Comparison of ENCODE assay signal across 8 mouse cellular contexts in the genomic region with DNA sequence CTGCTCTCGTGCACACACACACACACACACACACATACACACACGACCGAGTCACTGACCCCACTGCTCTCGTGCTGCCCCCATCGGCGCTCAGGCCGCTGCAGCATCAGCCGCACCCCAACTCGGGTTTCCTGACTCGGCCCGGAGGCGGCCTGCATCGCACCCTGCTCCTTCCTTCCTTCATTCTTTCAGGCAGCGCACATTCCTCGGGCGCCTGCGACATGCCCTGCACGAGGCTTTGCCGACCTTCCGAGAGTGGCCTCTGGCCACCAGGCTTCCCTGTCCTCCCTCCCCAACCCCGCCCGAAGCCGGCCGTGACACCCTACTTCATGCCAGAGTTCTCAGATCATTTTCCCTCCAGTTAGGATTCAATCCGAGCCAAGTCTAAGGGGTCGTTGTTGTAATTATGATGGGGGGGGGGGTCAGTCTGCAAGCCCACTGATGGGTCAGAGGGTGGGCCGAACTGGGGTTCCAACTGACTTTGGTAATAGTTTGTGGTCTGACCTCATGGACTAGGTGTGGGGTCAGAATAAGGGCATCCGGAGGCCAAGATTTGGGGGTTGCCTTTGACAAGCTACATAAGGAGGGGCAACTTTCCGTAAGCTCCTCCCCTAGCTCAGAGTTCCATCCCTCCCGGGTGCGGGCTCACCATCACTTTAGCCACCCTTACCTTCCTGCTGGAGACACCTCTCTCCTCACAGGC. TPM values are rescaled to one million over a fixed set of nuclear protein-coding genes. Genes with fewer than 3 reads are reported as not detected.
DNase-seq lines count a peak whose midpoint lies in the region; ATAC-seq and TF ChIP-seq lines count a peak whose summit lies in the region.

No protein-coding gene starts in this region.

- ATAC-seq in forebrain, embryonic 14.5 days = peak; percentile 1
- no peak for ATAC-seq in hindbrain, embryonic 12.5 days (ENCODE audit: low FRiP score)
- no peak for ATAC-seq in limb, embryonic 15.5 days (ENCODE audit: insufficient number of reproducible peaks, low FRiP score, low TSS enrichment, low read depth)

- no peak overlapping the region for H3ac ChIP-seq in myocyte (ENCODE audit: control insufficient read depth, insufficient read length)

- H3K27ac ChIP-seq in left cerebral cortex, adult 2 months = peak overlapping the region; percentile 80
- no peak overlapping the region for H3K27ac ChIP-seq in forebrain, embryonic 14.5 days (ENCODE audit: low read depth, low read length)
- peak overlapping the region; percentile 70 for H3K27ac ChIP-seq in hindbrain, embryonic 12.5 days
- peak overlapping the region; percentile 98 for H3K27ac ChIP-seq in limb, embryonic 15.5 days

- H3K9me3 ChIP-seq in forebrain, embryonic 14.5 days (replicated peaks; ENCODE audit: control insufficient read depth, low read length) = no peaks in the 10 kb centered on the region
- H3K9me3 ChIP-seq in hindbrain, embryonic 12.5 days (replicated peaks) = no peaks in the 10 kb centered on the region
- H3K9me3 ChIP-seq in limb, embryonic 15.5 days = no peaks in the 10 kb centered on the region

- WGBS in forebrain, embryonic 14.5 days = 10% methylated on average over 31 of the region's 31 CpGs
- 8% methylated on average over 30 of the region's 31 CpGs for WGBS in hindbrain, embryonic 12.5 days
- WGBS in limb, embryonic 15.5 days = 4% methylated on average over 31 of the region's 31 CpGs

- TF ChIP-seq CTCF in left cerebral cortex, adult 2 months (IDR thresholded peaks at IDR 0.05) = no peak

- H3K27me3 ChIP-seq in forebrain, embryonic 14.5 days (replicated peaks; ENCODE audit: control insufficient read depth, insufficient read depth, low read length) = peaks cover 29% of the 10 kb centered on the region
- peaks cover 8% of the 10 kb centered on the region for H3K27me3 ChIP-seq in hindbrain, embryonic 12.5 days
- no peaks in the 10 kb centered on the region for H3K27me3 ChIP-seq in limb, embryonic 15.5 days
- no peaks in the 10 kb centered on the region for H3K27me3 ChIP-seq in myocyte (ENCODE audit: control insufficient read depth, insufficient read depth, insufficient read length)

- intact Hi-C loops in left cerebral cortex, adult 2 months (cut with DNase I) = loop anchor here (2.0 kb wide), 1 partner anchor 78 kb away; no protein-coding TSS in a partner anchor
- intact Hi-C loops in left cerebral cortex, postnatal 14 days (cut with DNase I) = loop anchor here (2.0 kb wide), 1 partner anchor 78 kb away; no protein-coding TSS in a partner anchor

- peak overlapping the region; percentile 38 for H3K4me3 ChIP-seq in left cerebral cortex, adult 2 months
- peak overlapping the region; percentile 36; the same call in 1 of the 2 replicates for H3K4me3 ChIP-seq in forebrain, embryonic 14.5 days (ENCODE audit: low read depth, low read length)
- H3K4me3 ChIP-seq in hindbrain, embryonic 12.5 days = peak overlapping the region; percentile 36
- peak overlapping the region; percentile 36 for H3K4me3 ChIP-seq in limb, embryonic 15.5 days
- no peak overlapping the region for H3K4me3 ChIP-seq in myocyte

- peak overlapping the region; percentile 64 for H3K4me2 ChIP-seq in forebrain, embryonic 14.5 days (ENCODE audit: low read length)
- peak overlapping the region; percentile 66 for H3K4me2 ChIP-seq in hindbrain, embryonic 12.5 days (replicated peaks)
- H3K4me2 ChIP-seq in limb, embryonic 15.5 days = peak overlapping the region; percentile 64
- peak overlapping the region; percentile 34 for H3K4me2 ChIP-seq in myocyte (ENCODE audit: low read depth)

- peaks cover 18% of the 10 kb centered on the region for H3K79me2 ChIP-seq in myocyte (ENCODE audit: control insufficient read depth, insufficient read depth)

- no peak for DNase-seq in left cerebral cortex, adult 2 months (ENCODE audit: extremely low spot score in 1 of 2, low spot score in 2 of 2)
- no peak for DNase-seq in left cerebral cortex, postnatal 14 days (ENCODE audit: low spot score in 2 of 2)
- DNase-seq in forebrain, embryonic 14.5 days (ENCODE audit: low spot score) = no peak
- peak; percentile 67 for DNase-seq in urinary bladder, adult 2 months (ENCODE audit: low spot score)
- no peak for DNase-seq in cerebellum, adult 8-10 months

- H3K9ac ChIP-seq in forebrain, embryonic 14.5 days (ENCODE audit: low read length) = peak overlapping the region; percentile 29; the same call in 1 of the 2 replicates
- peak overlapping the region; percentile 53 for H3K9ac ChIP-seq in hindbrain, embryonic 12.5 days
- 0 out of 2 replicates have a peak overlapping the region, but pooled peaks have one; percentile 0 for H3K9ac ChIP-seq in limb, embryonic 15.5 days

- H3K4me1 ChIP-seq in forebrain, embryonic 14.5 days (ENCODE audit: control insufficient read depth, insufficient read depth, low read length) = peaks cover 21% of the 10 kb centered on the region
- H3K4me1 ChIP-seq in hindbrain, embryonic 12.5 days = peaks cover 55% of the 10 kb centered on the region
- peaks cover 62% of the 10 kb centered on the region for H3K4me1 ChIP-seq in limb, embryonic 15.5 days

- TF ChIP-seq POLR2A in myocyte (IDR thresholded peaks at IDR 0.05; ENCODE audit: insufficient read length, low read depth) = no peak

- no peaks in the 10 kb centered on the region for H3K36me3 ChIP-seq in forebrain, embryonic 14.5 days (ENCODE audit: control insufficient read depth, insufficient read depth, low read length)
- H3K36me3 ChIP-seq in hindbrain, embryonic 12.5 days = no peaks in the 10 kb centered on the region
- no peaks in the 10 kb centered on the region for H3K36me3 ChIP-seq in limb, embryonic 15.5 days
- H3K36me3 ChIP-seq in myocyte (ENCODE audit: control insufficient read depth, insufficient read depth) = no peaks in the 10 kb centered on the region

TF ChIP-seq in myocyte, 11 proteins besides CTCF, POLR2A, EP300 and RAD21:
- TF ChIP-seq TCF12 (IDR thresholded peaks at IDR 0.05; ENCODE audit: insufficient read depth, poor library complexity, severe bottlenecking) (no peak), MYOD1 (IDR thresholded peaks at IDR 0.05; ENCODE audit: control insufficient read depth in 1 of 3, insufficient read length in 2 of 3, low read depth in 2 of 3) (no peak), TCF3 (IDR thresholded peaks at IDR 0.05; ENCODE audit: insufficient read length, low read depth) (no peak), USF1 (IDR thresholded peaks at IDR 0.05; ENCODE audit: low read depth) (no peak), E2F4 (IDR thresholded peaks at IDR 0.05; ENCODE audit: insufficient read depth) (no peak), CEBPB (IDR thresholded peaks at IDR 0.05; ENCODE audit: insufficient read depth, poor library complexity, severe bottlenecking) (no peak)

RNA-seq across cellular contexts. Expression of gene Id3, which starts 5.2 kb away (rescaled TPM):
- total RNA-seq in left cerebral cortex, adult 2 months (2021) = 10 to 100 TPM; 26.8 to 36.1 TPM
- total RNA-seq in left cerebral cortex, postnatal 14 days (2021) = 10 to 100 TPM; 30.2 to 53.1 TPM
- polyA plus RNA-seq in forebrain, embryonic 14.5 days (2014; fragmentation: Nextera tagmentation; extraction: Ambion mirVana) = 117 and 118 TPM in 2 replicates
- polyA plus RNA-seq in hindbrain, embryonic 12.5 days (2016; fragmentation: Nextera tagmentation; extraction: Ambion mirVana) = 372 and 426 TPM in 2 replicates
- polyA plus RNA-seq in limb, embryonic 15.5 days (2015; fragmentation: Nextera tagmentation; extraction: Ambion mirVana) = 488 and 490 TPM in 2 replicates
- polyA plus RNA-seq in myocyte (2012; fragmentation: generic; extraction: Trizol) = 15.2 TPM
- polyA plus RNA-seq in urinary bladder, adult 2 months (2012; rRNA removed) = 272 and 386 TPM in 2 replicates

RNA-seq across cellular contexts. Expression of gene E2f2, which starts 23.7 kb away (rescaled TPM):
- total RNA-seq in left cerebral cortex, adult 2 months (2021) = 1 to 10 TPM in 1 of 2 experiments, under 1 TPM in 1; 0.36 to 1.3 TPM
- total RNA-seq in left cerebral cortex, postnatal 14 days (2021) = under 1 TPM; 0.90 to 0.93 TPM
- 4.5 and 5.5 TPM in 2 replicates for polyA plus RNA-seq in forebrain, embryonic 14.5 days (2014; fragmentation: Nextera tagmentation; extraction: Ambion mirVana)
- polyA plus RNA-seq in hindbrain, embryonic 12.5 days (2016; fragmentation: Nextera tagmentation; extraction: Ambion mirVana) = 7.0 and 7.9 TPM in 2 replicates
- polyA plus RNA-seq in limb, embryonic 15.5 days (2015; fragmentation: Nextera tagmentation; extraction: Ambion mirVana) = 10.0 and 14.5 TPM in 2 replicates
- polyA plus RNA-seq in myocyte (2012; fragmentation: generic; extraction: Trizol) = 56.3 TPM
- 0.50 TPM in 2 replicates for polyA plus RNA-seq in urinary bladder, adult 2 months (2012; rRNA removed)

RNA-seq across cellular contexts. Expression of gene Asap3, which starts 57.7 kb away (rescaled TPM):
- total RNA-seq in left cerebral cortex, adult 2 months (2021) = 1 to 10 TPM; 2.2 to 2.4 TPM
- total RNA-seq in left cerebral cortex, postnatal 14 days (2021) = 1 to 10 TPM; 3.9 to 4.2 TPM
- 1.6 and 2.4 TPM in 2 replicates for polyA plus RNA-seq in forebrain, embryonic 14.5 days (2014; fragmentation: Nextera tagmentation; extraction: Ambion mirVana)
- 11.6 and 11.8 TPM in 2 replicates for polyA plus RNA-seq in hindbrain, embryonic 12.5 days (2016; fragmentation: Nextera tagmentation; extraction: Ambion mirVana)
- polyA plus RNA-seq in limb, embryonic 15.5 days (2015; fragmentation: Nextera tagmentation; extraction: Ambion mirVana) = 15.4 and 19.0 TPM in 2 replicates
- polyA plus RNA-seq in myocyte (2012; fragmentation: generic; extraction: Trizol) = 3.9 TPM
- 11.7 and 11.8 TPM in 2 replicates for polyA plus RNA-seq in urinary bladder, adult 2 months (2012; rRNA removed)

Comparison
In these comparisons a context has a peak if more than half of its experiments do, and no peak if none do; other contexts are left out.
1. H3K9ac ChIP-seq: peak in every context shown above with its lines; median percentile 53 in hindbrain, embryonic 12.5 days; 29 in forebrain, embryonic 14.5 days; 0 in limb, embryonic 15.5 days.